Mouse (Mus musculus): Measurements from ENCODE around the gene Nat14. TPM values are rescaled to one million over a fixed set of nuclear protein-coding genes. Genes with fewer than 3 reads are reported as not detected.

Gene Nat14
- polyA plus RNA-seq, 1 experiment = 0.78 TPM

DNA sequence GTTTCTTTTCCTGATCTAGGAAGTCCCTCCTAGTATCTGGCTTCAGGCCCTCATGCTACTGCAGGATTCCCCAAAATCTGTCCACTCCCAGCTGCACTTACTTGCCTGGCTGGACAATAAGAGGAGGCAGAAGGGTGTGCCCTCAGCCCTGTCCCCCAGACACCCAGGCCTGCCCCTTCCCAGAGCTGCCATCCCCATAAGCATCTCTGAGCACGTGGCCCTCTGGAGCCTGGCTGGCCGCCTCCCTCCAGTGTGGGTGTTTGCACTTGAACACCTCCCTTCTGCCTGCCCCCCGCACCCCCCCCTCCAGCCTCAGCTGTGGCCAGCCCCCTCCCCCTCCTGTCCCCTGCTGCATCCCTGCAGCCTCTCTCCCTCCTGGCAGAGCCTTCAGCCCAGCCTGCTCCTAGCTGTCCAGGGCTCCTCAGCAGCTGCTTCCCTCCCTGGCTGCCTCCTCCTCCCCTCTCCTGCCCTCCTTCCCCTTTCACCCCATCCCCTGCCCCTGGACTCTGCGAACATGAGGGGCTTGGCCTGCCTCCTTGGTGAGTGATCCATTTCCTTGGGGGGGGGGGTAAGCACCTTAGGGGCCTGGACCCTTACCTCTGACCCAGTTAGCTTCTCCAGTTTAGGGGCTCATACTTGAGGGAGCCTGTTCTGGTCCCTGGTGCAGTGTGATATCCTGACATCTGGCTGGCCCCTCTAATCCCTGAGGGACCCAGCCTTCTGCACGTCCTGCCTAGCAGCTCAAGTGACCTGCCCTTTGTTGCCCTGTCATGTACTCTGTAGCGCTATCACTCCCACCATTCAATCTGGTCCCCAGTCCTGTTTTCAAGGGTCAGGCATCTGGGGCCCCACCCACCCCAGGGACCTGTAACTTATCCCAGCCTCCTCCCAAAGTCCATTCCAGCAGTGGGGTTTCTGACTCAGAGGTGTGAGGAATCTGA lies 3.9 kb downstream of the Nat14 start, which contains the start of gene Ssc5d:
Ssc5d (plus strand) TSS at position 345 of the 941 bp plus-strand sequence.
- Histone ChIP-seq H3K27ac (ENCODE audit: insufficient read depth, low read depth, low read length) (peak within 1 kb of the TSS; percentile 82), H3K4me1 (ENCODE audit: control insufficient read depth, insufficient read depth, low read length) (peaks cover 27% of the 10 kb centered on the region), H3K4me3 (ENCODE audit: insufficient read depth, low read length) (peak within 1 kb of the TSS; percentile 33)
- TF ChIP-seq CTCF (IDR thresholded peaks at IDR 0.05; ENCODE audit: low read depth, low read length) (no peak), POLR2A (IDR thresholded peaks at IDR 0.05; ENCODE audit: borderline replicate concordance, low read depth, low read length) (no peak)

DNA sequence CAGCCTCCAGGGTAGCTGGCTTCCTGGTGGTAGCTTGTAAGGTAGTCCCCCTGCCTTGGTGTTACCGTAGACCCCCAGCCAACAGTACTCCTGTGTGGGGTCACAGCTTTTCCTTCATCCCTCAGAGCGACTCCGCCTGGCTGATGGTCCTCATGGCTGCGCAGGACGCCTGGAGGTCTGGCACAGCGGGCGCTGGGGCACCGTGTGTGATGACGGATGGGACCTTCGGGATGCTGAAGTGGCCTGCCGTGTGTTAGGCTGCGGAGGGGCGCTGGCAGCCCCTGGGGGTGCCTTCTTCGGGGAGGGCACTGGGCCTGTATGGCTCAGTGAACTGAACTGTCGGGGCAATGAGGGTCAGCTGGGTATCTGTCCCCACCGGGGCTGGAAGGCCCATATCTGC lies 5.0 kb downstream of the Nat14 start:
- Histone ChIP-seq H3K27ac (ENCODE audit: insufficient read depth, low read depth, low read length) (no peak overlapping the region), H3K4me1 (ENCODE audit: control insufficient read depth, insufficient read depth, low read length) (peaks cover 19% of the 10 kb centered on the region), H3K4me3 (ENCODE audit: insufficient read depth, low read length) (no peak overlapping the region)
- TF ChIP-seq POLR2A (IDR thresholded peaks at IDR 0.05; ENCODE audit: borderline replicate concordance, low read depth, low read length) (no peak), CTCF (IDR thresholded peaks at IDR 0.05; ENCODE audit: low read depth, low read length) (no peak)

DNA sequence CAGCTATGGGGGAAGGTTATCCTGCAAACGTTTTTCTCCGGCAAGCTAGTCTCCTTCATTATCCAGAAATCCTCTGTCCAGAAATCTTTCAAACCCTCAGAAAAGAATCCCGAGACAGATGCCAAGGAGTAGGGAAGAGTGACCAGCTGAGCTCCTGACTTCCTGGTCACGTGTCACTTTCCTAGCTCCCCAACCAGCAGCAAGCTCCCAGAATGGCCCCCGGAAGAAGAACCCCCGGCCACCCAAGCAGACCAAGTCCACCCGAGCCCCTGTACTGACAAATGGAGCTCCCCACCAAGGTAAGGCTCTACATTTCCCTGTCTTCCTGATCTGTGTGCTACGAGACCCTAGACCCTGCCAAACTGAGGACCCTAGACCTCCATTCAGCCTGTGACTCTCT lies 5.9 kb downstream of the Nat14 start:
- Histone ChIP-seq H3K27ac (ENCODE audit: insufficient read depth, low read depth, low read length) (no peak overlapping the region), H3K4me3 (ENCODE audit: insufficient read depth, low read length) (no peak overlapping the region), H3K4me1 (ENCODE audit: control insufficient read depth, insufficient read depth, low read length) (peaks cover 16% of the 10 kb centered on the region)
- TF ChIP-seq CTCF (IDR thresholded peaks at IDR 0.05; ENCODE audit: low read depth, low read length) = no peak
- TF ChIP-seq POLR2A (IDR thresholded peaks at IDR 0.05; ENCODE audit: borderline replicate concordance, low read depth, low read length) = no peak

DNA sequence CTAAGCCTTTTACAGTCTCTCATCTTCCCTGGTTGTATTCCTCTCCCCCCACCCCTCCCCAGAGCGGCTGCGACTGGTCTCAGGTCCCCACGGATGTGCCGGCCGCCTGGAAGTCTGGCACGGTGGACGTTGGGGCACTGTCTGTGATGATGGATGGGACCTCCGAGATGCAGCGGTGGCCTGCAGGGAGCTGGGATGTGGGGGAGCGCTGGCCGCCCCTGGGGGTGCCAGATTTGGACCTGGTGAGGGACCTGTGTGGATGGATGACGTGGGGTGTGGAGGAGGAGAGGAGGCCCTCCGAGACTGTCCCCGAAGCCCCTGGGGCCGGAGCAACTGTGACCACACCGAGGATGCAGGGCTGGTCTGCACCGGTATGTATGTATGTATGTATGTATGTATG lies 6.5 kb downstream of the Nat14 start:
- Histone ChIP-seq H3K4me3 (ENCODE audit: insufficient read depth, low read length) (no peak overlapping the region), H3K27ac (ENCODE audit: insufficient read depth, low read depth, low read length) (no peak overlapping the region), H3K4me1 (ENCODE audit: control insufficient read depth, insufficient read depth, low read length) (peaks cover 16% of the 10 kb centered on the region)
- no peak for TF ChIP-seq POLR2A (IDR thresholded peaks at IDR 0.05; ENCODE audit: borderline replicate concordance, low read depth, low read length)
- no peak for TF ChIP-seq CTCF (IDR thresholded peaks at IDR 0.05; ENCODE audit: low read depth, low read length)

DNA sequence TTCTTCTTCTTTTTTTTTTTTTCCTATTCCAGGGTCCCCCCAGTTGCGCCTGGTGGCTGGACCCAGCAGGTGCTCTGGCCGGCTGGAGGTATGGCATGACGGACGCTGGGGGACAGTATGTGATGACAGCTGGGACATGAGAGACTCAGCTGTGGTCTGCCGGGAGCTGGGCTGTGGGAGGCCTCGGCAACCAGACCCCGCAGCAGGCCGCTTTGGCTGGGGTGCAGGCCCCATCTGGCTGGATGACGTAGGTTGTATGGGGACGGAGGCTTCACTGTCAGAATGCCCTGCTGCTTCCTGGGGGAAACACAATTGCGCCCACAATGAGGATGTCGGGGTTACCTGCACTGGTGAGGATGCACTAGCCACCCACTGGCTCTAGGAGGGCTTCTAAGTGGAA lies 11.3 kb downstream of the Nat14 start:
- no peak overlapping the region for H3K27ac ChIP-seq (ENCODE audit: insufficient read depth, low read depth, low read length)
- H3K4me3 ChIP-seq (ENCODE audit: insufficient read depth, low read length) = no peak overlapping the region
- H3K4me1 ChIP-seq (ENCODE audit: control insufficient read depth, insufficient read depth, low read length) = no peaks in the 10 kb centered on the region
- TF ChIP-seq CTCF (IDR thresholded peaks at IDR 0.05; ENCODE audit: low read depth, low read length) (no peak), POLR2A (IDR thresholded peaks at IDR 0.05; ENCODE audit: borderline replicate concordance, low read depth, low read length) (no peak)

DNA sequence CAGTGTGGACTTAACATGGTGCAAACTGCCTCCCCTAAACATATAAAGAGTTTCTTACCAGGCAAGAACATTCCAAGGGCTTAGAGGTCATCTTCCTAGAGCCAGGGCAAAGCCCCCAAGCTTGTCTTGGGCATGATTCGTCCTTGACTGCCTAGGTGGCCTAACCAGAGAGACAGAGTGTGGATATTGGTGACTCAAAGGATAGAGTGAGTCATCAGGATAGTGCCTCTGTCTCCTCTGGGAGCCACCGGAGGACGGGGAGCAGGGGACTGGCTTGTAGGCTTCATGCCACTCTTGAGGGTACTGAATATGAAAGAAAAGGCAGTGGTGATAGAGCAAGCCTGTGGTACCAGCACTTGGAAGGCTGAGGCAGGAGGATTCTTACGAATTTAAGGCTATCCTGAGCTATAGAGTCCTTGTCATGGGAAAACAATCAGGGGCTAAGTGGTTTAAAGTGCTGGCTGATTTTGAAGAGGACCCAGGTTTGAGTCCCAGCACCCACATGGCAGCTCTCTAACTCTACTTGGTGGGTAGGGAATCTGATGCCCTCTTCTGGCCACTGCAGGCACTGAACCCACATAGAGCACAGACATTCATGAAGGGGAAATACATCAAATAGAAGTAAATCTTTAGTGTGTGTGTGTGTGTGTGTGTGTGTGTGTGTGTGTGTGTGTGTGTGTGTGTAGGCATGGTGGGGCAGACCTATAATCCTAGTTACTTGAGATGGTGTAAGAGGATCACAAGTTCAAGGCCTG lies 12.5 kb downstream of the Nat14 start:
- Histone ChIP-seq H3K27ac (ENCODE audit: insufficient read depth, low read depth, low read length) (no peak overlapping the region), H3K4me3 (ENCODE audit: insufficient read depth, low read length) (no peak overlapping the region)
- TF ChIP-seq CTCF (IDR thresholded peaks at IDR 0.05; ENCODE audit: low read depth, low read length) (no peak), POLR2A (IDR thresholded peaks at IDR 0.05; ENCODE audit: borderline replicate concordance, low read depth, low read length) (no peak)

DNA sequence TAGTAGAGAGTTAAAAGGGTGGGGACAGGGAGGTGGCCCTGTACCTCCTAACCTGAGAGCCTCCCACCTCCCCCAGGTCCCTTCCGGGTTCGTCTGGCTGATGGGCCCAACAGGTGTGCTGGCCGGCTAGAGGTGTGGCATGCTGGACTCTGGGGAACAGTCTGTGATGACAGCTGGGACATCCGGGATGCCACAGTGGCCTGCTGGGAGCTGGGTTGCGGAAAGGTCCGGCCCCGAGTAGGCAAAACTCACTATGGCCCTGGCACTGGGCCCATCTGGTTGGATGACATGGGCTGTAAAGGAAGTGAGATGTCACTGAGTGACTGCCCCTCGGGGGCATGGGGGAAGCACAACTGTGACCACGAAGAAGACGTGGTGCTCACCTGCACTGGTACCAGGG lies 15.0 kb downstream of the Nat14 start:
- H3K4me1 ChIP-seq (ENCODE audit: control insufficient read depth, insufficient read depth, low read length) = no peaks in the 10 kb centered on the region
- no peak overlapping the region for H3K4me3 ChIP-seq (ENCODE audit: insufficient read depth, low read length)
- H3K27ac ChIP-seq (ENCODE audit: insufficient read depth, low read depth, low read length) = no peak overlapping the region
- TF ChIP-seq POLR2A (IDR thresholded peaks at IDR 0.05; ENCODE audit: borderline replicate concordance, low read depth, low read length) = no peak
- no peak for TF ChIP-seq CTCF (IDR thresholded peaks at IDR 0.05; ENCODE audit: low read depth, low read length)

More for the DNA sequence above, 12.5 kb downstream of the Nat14 start:
- no peaks in the 10 kb centered on the region for H3K4me1 ChIP-seq (ENCODE audit: control insufficient read depth, insufficient read depth, low read length)

DNA sequence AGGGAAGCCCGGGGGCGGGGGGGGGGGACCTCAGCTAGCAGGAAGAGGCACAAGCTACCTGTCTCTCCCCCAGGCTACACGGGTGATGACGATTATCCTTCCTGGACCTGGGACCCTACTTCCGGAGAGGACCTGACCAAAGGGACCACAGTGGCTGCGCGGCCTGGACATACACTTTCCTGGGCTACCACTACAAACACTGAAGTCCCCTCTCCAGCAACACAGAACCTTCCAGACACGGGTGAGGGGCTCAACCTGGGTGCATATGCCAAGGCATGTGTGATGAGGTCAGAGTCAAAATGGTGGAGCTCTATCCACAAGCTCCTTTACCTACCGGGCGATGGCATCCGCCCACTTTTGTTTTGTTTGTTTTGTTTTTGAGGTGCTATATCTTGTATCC lies 15.6 kb downstream of the Nat14 start:
- Histone ChIP-seq H3K27ac (ENCODE audit: insufficient read depth, low read depth, low read length) (no peak overlapping the region), H3K4me3 (ENCODE audit: insufficient read depth, low read length) (no peak overlapping the region), H3K4me1 (ENCODE audit: control insufficient read depth, insufficient read depth, low read length) (no peaks in the 10 kb centered on the region)
- TF ChIP-seq POLR2A (IDR thresholded peaks at IDR 0.05; ENCODE audit: borderline replicate concordance, low read depth, low read length) = no peak
- no peak for TF ChIP-seq CTCF (IDR thresholded peaks at IDR 0.05; ENCODE audit: low read depth, low read length)

DNA sequence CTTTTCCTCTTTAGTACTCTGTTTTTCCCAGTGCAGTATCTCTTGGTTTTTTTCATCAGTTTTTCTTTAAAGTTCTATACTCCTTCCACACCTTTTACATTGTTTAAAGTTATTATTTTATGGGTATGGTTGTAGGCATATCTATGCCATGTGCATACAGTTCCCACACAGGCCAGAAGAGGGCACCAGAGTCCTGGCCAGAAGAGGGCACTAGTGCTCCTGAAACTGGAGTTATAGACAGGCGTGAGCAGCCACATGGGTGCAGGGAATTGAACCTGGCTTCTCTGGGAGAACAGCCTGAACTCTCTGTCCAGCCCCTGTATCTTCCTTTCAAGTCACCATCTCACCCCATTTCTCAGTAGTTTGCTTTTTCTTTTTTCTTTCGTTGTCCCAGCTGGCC lies 16.6 kb downstream of the Nat14 start:
- no peak overlapping the region for H3K27ac ChIP-seq (ENCODE audit: insufficient read depth, low read depth, low read length)

More for the DNA sequence above, 16.6 kb downstream of the Nat14 start:
- TF ChIP-seq POLR2A (IDR thresholded peaks at IDR 0.05; ENCODE audit: borderline replicate concordance, low read depth, low read length) (no peak), CTCF (IDR thresholded peaks at IDR 0.05; ENCODE audit: low read depth, low read length) (peak; percentile 92)
- Histone ChIP-seq H3K4me1 (ENCODE audit: control insufficient read depth, insufficient read depth, low read length) (peaks cover under 1% of the 10 kb centered on the region; the same call in 1 of the 2 replicates), H3K4me3 (ENCODE audit: insufficient read depth, low read length) (no peak overlapping the region)
